Mouse (Mus musculus): Measurements from ENCODE around the gene Sun1. TPM values are rescaled to one million over a fixed set of nuclear protein-coding genes. Genes with fewer than 3 reads are reported as not detected.

The Sun1 gene
- total RNA-seq, 2 experiments from 2014 or later: 61.6 to 63.6 TPM

DNA sequence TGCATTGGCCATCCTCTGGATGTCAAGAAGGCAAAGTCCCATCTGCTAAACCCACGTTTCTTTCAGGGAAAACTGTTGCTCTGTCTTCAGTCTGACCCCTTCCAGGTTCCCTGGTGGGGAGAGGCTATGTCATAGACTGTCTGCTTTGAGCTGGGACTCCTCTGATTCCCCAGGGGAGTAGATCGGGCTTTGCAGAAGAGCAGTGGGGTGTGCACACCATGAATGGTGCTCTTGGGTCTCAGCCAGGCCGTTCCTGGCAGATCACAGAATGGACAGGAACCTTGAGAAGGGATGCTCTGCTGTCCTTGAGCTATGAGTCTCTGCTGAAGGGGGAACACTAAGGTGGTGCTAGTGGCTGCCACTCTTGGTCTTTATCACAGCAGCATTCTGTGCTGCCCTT is 48.4 kb downstream of the Sun1 start:
- no peak for DNase-seq (ENCODE audit: low spot score in 2 of 2)

DNA sequence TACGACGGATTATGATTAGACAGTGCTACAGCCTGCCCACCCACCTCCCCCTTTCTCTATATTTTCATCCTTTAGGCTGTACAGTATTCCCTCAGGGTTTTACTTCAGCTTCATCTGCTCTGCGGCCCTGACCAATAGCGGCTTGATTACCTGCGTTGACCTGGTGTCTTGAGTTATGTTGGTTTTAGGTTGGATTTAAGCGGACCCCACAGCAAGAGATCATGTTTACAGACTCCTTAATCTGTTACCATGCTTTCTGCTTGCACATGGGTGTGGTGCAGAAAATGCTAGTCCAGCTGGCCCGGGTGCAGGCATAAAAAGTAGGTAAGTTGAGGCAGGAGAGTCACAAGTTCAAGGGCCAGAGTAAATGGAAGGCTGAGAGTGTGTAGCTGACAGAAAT is 50.8 kb downstream of the Sun1 start:
- DNase-seq (ENCODE audit: low spot score in 2 of 2): no peak

DNA sequence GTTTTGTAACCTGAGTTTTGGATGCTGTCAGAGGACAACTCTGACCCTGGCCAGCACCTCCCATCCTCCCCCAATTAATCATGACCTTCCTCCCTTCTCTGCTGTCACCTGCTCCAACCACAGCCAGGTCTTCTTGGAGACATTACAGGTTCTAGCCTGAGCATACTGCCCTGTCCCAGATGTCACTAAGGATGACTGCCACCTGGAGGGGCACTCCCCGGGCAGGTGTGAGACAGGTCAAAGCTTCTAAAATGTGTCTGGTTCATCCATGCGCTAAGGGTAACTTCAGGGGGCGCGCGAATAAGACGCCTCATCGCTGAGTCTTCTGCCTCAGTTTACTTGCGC is 51.3 kb downstream of the Sun1 start:
- no peak for DNase-seq (ENCODE audit: low spot score in 2 of 2)

DNA sequence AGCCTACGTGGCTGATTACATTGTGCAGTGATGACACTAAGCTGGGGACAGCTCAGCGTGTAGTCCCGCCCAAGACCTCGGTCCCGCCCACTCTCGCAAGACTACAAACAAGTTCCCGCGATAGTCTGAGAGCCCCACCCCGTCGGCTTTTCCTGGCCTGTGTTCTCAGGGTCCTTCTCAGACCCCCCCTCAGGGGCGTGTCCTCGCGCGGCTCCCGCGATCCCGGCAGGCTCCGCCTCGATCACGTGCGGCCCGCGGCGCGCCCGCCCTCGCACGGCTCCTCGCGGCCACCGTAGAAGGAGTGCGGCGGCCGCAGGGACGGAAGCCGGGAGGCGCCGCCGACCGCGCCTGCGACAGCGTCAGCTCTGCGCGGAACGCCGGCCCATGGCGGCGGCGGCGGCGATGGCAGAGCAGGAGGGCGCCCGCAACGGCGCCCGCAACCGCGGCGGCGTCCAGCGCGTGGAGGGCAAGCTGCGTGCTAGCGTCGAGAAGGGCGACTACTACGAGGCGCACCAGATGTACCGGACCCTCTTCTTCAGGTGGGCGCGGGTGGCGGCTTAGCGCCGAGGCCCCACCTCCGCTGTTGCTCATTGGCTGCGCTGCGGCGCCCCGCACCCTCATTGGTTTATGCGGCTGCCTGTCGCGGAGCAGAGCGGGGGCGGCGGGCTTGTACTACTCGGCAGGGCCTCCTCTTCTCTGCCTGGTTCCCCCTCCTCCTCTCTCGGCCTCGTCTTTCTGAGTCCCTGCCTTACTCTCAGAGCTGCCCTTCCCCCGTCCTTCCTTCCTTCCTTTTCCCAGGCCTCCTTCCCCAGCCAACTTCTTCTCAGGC is 51.9 kb downstream of the Sun1 start, which contains the start of gene Get4:
Get4 (plus strand) TSS at position 244 of the 829 bp plus-strand sequence.
- DNase-seq (ENCODE audit: low spot score in 2 of 2): peak; percentile 99 to 100

DNA sequence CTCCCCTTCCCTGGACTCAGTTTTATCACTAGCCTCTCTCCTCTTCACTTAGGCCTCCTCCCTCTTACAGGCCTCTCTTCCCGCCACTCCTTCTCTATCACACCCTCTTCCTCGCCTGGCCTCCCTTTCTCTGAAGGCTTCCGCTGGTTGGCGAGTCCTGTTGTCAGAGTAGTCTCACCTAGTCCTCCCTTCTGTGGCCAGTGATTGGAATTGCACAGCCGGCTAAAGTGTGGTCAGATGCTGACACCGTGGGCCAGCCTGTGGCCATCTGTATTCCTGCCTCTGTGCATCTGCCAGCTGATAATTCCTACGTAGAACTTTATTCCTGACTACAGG is 52.4 kb downstream of the Sun1 start:
- DNase-seq (ENCODE audit: low spot score in 2 of 2): no peak

DNA sequence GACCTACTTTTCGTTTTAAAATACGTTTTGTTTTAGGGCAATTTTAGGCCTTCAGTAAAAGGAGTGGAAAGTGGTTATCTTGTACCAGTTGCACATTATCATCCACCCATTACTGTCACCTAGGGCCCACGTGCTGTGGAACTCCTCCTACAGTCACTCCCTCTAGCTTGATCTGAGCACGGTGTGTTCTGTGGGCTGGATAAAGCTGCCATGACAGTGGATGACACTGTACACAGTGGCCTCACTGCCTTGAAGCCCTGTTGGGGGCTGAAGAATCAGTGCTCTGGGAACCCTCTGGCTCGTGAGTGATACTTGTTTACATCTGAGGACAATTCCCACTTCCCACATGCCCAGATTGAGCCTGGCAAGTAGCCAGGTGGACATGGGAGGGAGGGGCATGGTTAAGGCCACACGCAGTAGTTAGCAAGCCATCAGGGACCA is 52.9 kb downstream of the Sun1 start:
- DNase-seq (ENCODE audit: low spot score in 2 of 2): no peak

DNA sequence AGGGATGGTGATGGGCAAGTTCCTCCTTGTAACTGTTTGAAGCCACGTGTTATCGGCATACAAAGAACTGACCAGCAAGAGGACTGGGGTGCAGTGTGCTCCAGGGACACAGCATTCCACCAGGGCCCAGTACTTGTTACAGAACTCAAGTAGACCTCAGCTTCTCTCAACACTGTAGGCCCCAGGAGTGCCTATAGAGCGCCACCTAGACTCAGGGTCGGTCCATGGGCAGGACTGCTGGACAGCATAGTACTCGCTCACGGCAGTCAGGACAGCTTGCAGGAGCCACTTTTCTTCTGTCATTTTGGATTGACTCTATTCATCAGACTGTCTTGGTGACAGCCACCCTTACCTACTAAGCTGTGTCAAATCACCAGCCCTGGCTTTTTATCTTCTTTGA is 54.5 kb downstream of the Sun1 start:
- DNase-seq (ENCODE audit: low spot score in 2 of 2): no peak

DNA sequence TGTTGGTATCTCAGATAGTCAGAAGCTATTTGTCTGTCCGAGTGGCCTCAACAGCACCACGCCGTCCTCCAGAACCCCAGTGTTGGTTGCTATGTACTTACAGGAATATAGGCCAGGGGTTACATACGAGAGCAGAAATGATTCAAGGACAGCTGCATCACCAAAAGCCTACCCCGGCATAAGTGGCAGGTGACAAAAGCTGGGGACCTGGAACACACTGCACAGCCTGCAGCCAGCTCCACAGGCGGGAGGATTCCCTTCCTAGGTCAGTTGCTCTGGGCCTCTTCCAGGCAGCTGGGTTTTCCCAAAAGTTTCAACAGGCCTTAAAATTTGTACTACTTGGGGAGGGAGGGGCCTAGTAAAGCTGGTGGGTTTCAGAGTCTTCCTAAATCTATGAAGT is 55.3 kb downstream of the Sun1 start:
- DNase-seq (ENCODE audit: low spot score in 2 of 2): no peak

DNA sequence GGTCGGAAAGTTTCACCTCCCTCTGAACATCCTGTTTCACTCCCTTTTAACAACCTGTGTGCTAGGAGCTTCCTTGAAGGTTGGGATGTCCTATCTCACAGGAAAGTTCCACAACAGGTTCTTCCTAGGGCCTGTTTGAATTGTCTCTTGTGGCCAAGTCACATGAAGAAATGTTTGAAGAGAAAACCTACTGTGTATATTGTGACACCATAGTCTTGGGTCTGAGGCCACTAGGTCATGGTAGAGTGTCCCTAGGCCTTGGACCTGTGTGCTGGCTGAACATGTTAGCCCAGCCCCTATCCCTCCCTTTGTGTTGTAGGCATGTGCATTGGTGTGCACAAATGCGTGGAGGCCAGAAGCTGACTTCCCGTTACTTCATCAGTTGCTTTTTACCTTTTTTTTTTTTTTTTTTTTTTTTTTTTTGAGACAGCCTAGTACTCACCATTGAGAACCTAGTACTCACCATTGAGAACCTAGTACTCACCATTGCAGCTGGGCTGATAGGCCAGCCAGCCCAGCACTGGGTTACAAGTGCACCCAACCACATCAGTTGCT is 55.9 kb downstream of the Sun1 start:
- DNase-seq (ENCODE audit: low spot score in 2 of 2): no peak

DNA sequence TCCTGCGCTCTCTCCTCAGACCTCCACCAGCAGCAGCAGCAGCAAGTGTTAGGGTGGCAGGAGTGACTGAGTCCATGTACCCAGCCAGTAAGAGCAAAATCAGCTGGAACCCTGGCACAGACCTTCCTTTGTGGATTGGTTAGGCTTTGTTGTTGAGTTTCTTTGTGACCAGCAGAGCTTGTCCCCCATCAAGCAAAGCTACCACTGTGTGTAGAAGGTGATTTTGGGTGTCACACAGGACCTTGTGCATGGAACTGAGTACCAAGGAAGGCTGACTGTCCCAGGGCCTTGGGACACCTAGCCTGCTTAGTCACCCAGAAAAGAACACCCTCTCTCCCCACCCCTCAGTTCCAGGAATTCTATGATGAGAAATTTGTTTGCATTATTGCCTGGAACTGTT is 56.8 kb downstream of the Sun1 start:
- DNase-seq (ENCODE audit: low spot score in 2 of 2): no peak

DNA sequence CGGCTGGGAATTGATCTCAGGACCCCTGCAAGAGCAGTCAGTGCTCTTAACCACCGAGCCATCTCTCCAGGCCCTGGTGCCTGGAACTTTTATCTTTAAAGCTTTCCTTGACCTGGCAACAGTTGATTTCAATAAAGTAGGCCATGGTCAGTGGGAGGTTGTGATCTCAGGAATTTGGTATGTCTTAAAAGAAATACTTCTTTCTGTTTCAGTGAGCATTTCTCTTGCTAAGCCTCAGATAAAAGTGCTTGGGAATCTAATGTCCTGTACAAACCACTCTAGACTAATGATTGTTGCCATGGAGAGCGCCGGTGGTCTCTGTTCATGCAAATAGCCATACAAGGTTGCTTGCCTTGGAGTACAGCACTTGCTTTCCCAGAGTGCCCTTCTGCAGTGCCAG is 57.4 kb downstream of the Sun1 start:
- DNase-seq (ENCODE audit: low spot score in 2 of 2): no peak

DNA sequence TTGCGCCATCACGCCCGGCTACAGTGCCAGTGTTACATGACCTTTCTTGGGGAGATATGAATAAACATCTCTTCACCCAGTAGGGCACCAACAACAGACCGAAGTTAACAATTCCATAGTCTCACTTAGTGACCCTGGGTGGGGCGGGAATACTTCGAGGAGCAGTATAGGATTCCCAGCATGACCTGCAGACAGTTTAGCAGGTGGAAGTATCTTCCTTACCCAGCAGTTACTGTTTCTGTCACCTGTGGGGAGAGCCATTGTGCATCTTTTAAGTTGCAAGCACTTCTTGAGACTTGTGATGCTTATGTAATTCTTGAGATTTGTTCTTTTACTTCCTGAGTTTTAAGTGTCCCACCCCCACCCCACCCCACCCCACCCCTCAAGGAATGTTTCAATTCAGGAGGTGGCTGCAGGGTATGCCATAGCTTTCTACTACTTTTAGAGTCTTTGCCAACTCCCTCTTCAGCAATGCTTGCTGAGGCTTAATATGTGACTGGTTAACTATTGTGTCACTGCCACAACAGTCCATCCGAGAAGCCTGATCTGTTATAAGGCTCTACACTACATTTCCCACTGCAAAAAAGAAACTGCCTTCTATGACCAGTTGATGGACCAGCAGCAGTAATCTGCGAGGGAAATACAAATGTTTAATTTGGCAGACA is 58.1 kb downstream of the Sun1 start:
- no peak for DNase-seq (ENCODE audit: low spot score in 2 of 2)

DNA sequence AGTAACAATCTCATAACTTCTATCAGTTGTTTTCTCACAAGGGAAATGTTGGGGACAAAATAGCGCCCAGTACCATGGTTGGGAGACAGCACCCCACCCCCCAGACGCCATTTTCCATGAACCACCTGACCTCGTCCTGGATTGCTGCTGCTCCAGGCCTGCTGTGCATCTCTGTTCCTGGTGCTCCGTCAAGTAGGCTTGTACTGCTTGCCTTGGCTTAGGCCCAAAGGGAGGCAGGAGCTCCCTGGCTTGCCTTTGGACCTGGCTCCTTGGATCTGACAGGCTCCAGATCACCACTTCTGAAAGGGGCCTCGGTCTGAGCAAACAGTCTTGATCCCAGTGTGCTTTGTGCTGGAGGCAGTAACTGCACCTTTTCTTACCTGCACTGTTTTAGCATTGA is 59.4 kb downstream of the Sun1 start:
- DNase-seq (ENCODE audit: low spot score in 2 of 2): no peak

DNA sequence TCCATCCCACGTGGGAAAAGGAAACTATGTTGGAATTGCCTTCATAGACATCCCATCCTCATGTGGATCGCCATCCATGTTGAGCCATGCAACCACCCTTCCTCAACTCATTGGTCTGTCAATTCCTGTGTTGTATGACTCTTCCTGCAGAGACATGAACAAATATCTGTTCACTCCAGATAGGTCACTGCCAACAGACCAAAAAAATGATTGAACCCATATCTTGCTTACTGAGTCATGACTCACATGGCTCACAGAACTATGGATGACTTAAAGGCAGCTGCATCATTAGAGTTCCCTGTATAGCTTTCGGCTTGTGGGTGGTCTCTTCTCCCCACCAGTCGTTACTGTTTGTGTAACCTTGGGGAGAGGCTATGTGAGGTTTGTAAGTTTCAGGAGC is 61.0 kb downstream of the Sun1 start:
- DNase-seq (ENCODE audit: low spot score in 2 of 2): no peak

DNA sequence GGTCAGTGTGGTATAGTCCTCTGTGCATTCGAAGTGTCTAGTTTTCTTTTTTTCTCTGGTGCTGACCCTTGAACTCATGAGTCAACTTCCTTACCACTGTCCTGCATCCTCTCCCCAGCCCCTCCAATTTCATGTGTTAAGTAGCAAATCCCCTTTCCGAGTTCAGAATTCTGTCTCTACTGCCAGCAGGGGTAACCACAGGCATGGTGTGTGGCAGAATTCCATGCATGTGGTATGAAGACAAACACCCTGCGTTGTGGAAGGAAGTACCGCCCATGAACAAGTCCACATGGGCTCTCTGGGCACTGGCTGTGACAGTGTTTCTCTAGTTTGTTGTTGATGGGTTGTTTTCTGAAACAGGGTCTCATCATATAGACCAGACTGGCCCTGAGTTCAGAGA is 67.2 kb downstream of the Sun1 start:
- DNase-seq (ENCODE audit: low spot score in 2 of 2): no peak

DNA sequence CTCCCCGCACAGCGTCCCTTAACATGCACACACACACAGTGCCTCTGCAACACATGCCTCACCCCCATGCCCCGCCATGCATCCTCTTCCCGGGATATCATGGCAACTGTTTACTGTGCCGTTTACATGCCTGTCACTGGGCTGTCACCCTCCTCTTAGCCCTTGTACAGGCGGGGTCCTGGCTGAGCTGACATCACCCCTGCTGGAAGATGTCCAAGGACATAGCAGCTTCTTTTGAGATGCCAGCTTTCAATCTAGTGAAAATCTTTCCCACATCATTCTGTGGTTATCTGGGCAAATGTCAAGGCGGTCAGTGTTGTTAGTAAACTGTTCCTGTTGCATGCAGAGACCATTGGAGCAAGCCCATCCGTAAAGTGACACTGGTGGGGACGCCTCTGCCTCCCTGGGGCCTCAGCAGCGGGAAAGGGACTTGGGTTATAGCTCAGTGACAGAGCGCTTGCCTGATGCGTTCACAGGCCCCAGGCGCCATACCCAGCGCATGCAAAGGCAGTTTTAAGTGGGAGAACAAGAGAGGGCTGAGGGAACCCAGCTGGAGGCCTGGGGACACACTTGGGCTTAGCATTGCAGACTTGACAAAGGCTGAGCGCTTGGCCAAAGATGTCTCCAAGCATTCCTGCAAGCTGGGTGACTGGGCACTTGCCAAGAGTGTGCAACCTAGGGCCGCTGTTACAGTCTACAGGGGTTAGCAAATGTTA is 70.5 kb downstream of the Sun1 start:
- DNase-seq (ENCODE audit: low spot score in 2 of 2): no peak

DNA sequence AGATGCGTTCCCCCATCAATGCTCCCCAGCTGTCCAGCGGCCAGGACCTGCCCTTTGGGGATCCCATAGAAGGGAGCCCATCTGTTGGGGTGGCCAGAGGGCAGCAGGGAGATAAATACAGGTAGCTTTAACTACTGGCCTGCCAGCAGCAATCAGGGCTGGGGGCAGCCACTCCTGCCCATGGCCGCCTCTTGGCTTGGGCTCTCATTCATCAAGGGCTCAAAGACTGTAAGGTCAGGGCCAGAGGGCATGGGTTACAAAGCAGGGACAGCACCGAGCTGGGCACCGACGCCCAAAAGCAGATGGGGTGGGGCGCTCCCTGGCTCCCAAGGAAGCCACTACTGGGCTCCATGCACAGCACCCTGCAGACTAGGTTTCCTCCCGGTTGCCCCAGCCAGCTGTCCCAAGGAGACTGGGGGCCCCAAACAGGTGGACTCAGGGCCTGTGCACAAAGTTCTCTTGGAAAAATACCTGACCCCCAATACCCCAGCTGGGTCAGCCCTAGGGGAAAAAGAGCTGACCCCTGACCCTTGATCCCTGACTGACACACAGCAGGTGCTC is 71.6 kb downstream of the Sun1 start:
- no peak for DNase-seq (ENCODE audit: low spot score in 2 of 2)

DNA sequence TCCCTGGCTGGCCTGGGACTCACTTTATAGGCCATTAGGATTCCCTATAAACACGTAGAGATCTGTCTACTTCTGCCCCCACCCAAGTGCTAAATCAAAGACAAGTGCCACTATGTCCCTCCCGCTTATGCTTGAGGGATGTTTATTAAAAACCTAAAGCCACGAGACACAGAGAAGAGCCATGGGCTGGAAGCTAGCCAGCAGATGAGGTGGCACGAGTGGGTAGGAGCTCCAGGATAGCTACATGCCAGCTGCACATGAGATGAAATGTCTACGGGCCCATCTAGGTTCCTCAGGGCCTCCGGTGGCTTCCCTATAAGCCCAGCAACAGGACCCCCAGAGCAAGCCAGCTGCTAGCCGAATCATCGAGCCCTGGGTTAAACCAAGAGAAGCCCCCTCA is 76.8 kb downstream of the Sun1 start:
- DNase-seq (ENCODE audit: low spot score in 2 of 2): no peak

DNA sequence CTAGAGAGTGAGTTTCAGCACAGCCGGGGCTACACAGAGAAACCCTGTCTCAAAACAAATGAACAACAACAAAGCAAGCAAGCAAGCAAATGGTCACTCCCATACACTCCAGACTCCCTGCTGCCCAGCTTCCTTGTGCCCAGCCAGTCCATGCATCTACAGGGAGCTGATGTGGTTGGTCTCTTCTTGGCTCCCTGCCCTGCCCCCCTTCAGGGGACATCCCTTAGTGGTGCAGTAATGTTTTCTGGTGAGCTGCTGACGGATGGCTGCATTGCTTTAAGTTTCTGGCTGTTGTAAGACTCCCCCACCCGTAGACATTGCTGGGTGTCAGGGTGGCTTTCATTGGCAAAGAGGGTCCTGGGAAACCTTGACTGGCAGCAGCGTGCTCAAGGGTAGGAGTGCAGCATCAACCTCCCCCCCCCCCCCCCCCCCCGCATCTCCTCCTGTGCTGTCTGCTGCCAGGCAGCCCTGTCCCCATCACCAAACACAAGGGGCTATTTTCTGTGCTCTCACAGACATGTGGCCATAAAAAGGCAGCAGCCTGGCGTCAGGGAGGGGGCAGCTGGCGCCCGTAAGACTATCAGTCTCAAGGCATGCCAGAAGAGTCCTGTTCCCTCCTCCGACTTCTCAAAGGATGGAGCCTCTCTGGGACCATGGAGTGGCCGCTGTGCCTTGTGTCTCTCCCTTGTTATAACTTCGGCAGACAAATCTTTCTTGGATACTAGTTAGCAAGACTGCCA is 81.1 kb downstream of the Sun1 start:
- DNase-seq (ENCODE audit: low spot score in 2 of 2): peak in 1 of 2 experiments; percentile 9

DNA sequence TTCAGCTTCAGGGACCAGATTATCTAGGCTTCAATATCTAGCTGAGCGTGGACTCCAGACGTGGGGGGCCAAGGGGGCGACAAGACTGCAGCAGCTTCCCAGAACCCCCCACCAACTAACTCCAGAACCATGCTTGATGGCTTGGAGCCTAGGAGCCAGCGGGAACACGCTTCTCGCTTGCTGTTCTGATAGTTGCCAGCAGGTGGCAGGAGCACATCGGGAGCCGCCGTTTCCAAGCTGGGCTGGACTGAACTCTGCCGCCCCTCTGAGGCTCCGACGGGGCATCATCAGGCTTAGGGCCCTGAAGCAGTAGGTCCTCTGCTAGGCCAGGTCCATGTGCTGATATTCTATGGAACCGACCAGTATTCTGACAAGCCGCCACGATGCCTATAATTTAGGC is 81.8 kb downstream of the Sun1 start:
- peak; percentile 85 for DNase-seq (ENCODE audit: low spot score in 2 of 2)
